Mouse (Mus musculus): ENCODE data around the gene Klf9.

Klf9 gene

DNA sequence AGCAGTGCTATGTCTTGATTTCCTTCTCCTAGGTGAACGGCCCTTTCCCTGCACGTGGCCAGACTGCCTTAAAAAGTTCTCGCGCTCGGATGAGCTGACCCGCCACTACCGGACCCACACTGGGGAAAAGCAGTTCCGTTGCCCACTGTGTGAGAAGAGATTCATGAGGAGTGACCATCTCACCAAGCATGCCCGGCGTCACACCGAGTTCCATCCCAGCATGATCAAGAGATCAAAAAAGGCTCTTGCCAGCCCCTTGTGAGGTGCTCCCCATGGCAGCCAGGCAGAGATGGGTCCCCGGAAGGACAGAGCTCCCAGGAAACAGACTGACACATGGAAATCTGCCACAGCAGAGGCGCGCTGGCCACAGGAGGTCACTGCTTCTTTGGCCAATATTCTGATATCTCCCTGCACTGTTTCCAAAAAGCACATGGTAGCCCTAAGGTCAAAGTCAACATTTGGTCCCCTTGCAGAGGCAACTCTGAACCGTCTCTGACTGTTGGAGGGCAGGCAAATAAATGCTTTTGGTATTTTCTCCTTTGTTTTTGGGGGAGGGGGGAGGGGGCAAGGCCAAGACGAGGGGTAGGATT is 23.7 kb downstream of the Klf9 start:
- DNase-seq = no peak

DNA sequence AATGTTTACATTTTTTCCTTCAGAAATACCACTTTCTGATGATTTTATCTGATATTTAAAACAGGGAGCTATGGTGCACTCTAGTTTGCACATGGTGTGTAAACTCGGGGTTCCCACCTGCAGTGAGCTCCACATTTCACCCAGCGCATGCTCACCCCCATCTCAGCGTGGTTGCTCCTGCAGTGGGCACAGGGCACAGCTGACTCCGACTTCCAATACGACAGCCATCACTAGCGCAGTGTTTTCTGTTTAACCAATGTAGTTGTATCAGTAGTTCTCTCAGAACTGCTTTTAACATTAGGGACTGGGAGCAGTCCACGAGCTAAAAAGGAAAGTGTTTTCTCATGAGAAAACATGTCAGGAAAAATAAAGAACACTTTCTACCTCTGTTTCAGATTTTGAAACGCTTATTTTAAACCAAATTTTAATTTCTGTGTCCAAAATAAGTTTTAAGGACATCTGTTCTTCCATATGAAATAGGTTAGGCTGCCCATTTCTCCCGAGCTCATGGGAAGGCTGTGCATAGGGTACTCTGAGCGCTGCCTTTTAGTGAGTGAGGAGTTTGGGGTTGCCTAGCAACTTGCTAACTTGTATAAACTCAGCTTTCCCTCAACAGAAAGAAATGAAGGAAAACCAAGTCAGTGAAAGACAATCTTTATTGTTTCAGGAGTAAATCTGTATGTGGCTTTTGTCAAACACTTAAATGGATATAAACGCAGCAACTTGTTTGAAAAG is 25.7 kb downstream of the Klf9 start:
- no peak for DNase-seq

DNA sequence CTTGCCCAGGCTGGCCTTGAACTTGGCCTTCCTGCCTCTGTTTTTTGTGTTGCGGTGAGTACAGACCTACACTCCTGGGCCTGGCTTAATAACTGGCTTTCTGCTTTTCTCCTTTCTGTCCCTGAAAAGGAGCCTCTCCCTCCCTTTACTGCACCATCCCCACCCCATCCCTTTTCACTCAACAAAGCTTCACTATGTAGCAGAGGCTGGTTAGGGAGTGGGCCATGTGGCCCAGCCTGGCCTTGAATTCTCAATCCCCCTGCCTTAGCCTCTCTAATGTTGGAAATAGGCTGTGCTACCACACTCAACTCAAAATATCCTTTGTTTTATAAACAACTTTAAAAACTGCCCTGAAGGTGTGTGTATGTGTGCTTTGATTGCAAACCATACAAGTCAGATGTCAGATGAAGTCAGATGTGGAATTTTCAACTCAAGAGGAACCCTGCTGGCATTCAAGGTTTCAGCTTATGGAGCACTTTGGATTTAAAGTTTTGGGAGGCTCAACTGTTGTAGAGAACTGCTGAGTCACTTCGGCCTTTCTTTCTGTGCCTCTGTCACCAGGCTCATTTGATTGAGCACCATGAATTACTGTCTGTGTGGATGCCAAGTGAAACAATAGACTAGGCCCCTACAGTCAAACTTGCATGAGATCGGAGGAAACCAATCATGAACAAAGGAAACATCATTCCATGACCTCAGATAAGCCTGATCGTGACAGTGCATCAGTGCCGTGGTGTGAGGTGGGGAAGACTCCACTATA is 28.1 kb downstream of the Klf9 start:
- no peak for DNase-seq

DNA sequence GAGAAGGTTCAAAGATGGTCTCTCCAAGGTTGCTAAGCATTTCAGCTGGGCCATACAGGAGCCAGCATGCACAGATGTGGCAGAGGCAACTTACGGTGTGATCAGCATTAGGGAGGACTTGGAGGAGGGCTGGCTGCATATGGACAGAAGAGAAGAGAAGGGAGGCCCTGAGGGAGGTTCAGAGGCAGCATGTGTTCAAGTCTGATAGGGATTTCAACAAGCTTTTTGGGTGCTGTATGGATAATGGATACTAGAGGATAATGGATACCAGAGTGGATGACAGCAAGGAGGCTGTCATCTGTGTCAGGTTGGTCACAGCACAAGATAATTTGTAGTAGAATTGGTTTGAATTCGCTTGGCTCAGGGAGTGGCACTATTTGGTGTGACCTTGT is 28.6 kb downstream of the Klf9 start:
- no peak for DNase-seq

DNA sequence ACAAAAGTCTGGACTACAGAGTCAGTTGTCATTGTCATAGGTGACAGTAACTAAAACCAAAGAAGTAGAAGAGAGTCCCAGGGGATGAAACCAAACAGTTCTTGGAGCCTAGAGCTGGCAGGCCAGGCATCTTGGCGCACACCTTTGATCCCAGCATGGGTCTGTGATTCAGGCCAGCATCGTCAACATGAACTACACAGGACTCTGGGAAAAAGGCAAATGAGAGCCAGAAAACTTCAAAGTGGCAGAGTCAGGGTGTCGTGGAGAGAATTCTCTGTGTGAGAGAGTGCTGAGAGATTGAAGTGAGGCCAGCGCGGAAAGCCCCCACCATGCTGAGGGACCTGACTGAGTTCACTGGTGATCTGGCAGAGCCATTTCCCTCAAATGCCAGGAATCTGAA is 29.4 kb downstream of the Klf9 start:
- no peak for DNase-seq

DNA sequence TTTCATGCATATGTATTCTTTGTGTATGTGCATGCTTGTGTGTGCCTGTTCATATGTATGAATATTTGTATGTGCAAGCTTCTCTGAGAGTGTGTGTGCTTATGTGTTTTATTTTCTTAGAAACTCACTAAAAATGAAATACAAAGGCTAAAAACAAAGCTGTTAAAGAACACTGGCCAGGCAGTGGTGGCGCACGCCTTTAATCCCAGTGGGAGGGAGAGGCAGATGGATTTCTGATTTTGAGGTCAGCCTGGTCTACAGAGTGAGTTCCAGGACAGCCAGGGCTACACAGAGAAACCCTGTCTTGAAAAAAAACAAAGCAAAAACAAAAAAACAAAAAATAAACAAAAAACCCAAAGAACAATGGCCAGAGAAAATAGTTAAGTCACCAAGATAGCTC is 30.1 kb downstream of the Klf9 start:
- no peak for DNase-seq

DNA sequence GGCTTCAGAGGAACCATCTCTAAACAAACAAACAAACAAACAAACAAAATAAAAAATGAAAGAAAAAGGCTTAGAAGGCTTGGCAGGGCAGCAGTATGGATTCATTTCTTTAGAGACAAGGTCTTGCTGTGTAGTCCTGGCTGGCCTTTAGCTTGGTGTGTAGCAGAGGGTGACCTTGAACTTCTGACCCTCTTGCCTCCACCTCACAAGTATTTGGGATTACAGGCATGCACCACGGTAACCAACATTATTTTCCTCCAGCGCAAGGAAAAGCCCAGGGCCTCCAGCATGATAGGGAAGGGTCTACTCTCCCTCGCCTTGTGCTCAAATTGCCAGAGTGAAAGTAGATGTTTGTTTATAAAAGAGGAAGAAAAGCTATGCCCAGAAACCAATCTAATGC is 34.1 kb downstream of the Klf9 start:
- DNase-seq = no peak

DNA sequence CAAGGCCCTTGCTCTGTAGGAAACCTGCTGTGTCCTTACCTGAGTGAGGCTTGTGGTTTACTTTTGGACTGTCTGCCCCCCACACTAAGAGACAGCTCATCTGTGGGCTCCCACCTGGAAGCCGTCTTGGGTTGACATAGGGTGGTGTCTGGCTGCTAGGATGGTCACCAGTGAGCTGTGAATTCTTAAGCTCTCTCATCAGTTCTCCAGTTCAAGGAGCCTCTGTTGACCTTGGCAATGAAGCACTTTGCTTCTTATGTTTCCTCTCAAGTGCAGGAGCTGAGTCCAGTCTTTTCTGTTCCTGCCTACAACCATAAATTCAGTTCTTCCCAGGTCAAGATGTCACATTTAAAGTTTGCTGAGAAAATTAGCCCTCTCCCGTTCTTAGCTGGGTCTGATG is 34.5 kb downstream of the Klf9 start:
- DNase-seq = no peak

DNA sequence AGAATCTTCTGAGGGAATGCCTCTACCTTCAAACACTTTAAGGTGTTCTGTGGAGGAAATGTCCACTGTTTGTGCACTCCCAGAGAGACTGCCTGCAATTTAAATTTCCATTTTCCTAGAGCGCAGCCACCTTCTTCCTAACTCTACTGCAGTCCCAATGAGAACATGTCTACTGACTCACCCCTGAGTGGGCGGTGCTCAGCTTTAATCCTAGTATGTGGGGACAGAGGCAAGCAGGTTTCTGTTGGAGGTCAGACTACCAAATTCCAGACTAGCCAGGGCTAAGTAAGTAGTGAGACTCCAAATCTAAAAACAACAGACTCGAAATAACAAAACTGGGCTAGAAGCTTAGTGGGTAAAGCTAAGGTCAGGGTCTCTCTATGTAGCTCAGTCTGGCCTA is 37.5 kb downstream of the Klf9 start:
- no peak for DNase-seq

DNA sequence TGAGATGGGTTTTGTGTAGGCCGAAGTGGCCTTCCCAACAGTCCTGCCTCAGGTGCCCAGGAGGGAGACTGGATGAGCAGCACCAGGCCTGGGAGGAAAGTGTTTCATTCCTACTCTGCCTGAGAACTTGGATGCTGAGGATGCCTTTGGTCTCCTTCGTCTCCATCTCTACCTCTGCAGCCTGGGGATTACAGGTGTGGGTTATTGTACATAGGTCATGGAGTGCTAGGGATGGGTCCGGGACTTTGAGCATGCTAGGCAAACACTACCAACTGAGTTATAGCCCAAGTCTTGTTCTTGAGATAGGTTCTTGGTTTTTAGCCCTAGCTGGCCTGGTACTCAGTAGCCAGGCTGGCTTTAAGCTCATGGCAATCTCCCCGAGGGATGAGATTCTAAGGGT is 42.5 kb downstream of the Klf9 start:
- no peak for DNase-seq

DNA sequence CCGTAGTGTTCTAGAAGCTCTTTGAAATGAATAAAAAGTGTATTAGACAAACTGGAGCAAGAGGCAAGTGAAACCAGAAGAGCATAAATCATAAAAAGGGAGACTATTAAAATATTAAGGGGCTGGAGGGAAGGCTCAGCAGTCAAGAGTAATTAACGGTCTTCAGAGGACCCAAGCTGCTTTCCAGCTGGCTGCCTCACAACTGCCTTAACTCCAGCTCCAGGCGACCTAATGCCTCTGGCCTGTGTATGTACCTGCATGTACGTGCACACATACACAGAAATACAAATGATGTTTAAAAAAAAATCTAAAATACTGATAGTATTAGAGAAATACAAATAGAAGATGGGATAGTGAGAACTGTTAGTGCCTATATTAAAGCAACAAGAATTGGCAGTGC is 43.0 kb downstream of the Klf9 start:
- DNase-seq = no peak

DNA sequence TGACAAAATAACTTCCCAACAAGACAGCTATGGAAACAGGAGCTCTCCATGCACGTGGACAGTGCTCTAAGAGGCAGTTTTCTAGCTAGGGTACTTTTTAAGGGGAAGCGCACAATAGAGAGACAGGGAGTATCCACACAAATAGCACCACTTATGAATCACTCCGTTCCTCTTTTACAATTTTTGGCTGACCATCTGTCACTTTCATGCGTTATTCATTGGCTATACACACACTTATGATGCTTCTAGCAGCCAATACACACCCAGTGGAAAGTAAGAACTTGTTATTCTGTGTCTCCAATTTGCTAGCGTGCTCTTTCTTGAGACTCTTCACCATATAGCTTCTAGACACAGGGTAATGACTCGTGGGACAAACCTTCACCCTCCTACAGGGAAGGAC is 46.7 kb downstream of the Klf9 start:
- no peak for DNase-seq

DNA sequence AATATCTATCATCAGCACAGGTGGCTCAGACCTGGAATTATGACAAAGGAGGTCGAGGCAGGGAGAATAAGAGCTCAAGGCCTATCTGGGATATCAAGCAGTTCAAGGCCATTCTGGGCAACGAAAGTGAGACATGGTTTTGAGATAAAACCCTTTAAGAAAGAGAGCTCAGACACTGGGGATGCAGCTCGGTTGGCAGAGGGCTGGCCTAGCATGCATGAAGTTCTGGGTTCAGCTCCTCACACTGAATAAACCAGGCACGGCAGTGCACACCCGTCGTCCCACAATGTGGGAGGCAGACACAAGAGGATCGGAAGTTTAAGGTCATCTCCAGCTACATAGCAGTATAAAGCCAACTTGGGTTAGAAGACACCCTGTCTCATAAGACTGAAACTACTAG is 48.0 kb downstream of the Klf9 start:
- no peak for DNase-seq

DNA sequence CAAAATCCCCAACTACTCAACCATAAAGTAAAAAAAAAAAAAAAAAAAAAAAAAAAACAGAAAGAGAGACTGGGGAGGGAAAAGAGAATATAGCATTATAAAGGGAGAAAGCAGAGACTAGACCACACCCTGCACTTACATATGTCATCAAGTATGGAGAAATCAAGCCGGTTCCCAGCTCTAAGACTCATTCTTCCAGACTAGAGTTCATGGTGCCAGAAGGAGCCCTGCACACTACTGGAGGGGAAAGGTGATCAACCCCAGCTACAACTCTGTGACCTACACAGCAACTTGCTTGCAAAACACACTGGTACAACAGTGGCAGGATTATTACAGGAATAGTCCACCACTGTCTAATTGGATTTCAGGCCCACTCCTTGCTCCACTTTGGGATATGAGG is 48.7 kb downstream of the Klf9 start:
- no peak for DNase-seq

DNA sequence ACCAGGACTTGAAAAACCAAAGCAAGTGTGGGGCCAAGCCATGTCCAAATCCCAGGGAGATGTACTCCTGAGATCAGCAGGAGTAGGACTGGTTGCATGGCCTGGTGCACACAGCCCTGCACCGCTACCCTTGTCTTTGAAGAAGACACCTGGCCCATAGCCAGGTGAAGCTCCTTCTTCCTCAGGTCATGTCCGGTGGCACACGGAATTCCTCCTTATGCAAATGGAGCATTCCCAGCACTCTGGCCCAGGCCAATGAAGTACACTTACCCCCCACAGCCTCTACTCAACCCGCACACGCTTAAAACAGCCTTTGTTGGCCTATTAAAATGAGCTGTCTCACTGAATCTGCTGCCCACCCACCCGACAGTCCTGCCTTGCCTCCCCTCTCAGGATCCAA is 50.5 kb downstream of the Klf9 start:
- DNase-seq = no peak

DNA sequence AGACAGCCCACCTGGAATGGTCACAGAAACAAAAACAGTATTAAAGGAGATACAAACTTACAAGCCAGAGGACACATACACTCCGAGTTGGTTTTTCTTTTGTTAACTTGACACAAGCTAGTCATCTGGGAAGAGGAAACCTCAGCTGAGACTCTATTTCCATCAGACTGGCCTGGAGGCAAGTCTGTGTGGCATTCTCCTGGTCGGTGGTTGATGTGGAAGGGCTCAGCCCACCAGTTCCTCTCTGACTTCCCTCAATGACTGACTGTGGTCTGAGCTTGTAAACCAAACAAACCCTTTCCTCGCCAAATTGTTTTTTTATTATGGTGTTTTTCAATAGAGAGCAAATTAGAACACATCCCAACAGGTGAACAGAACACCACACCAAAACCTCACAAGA is 52.0 kb downstream of the Klf9 start:
- DNase-seq = no peak

DNA sequence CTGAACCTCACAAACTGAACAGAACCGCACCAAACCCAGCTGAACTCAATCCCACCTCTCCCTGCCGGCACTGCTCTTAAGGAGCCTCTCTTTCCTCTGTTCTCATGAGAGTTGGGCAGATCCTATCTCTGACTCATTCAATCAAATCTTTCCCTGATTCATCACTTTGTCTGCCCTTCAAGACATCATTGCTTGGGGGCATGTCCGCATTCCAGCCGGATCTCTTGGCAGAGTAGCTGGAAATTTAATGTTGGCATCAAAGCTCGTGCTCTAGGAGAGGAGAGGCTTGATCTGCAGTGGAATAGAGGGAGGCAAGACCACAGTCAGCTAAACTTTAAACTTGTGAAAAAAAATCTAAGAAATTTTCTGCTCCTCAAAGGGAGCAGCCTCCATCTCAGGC is 61.1 kb downstream of the Klf9 start:
- no peak for DNase-seq

DNA sequence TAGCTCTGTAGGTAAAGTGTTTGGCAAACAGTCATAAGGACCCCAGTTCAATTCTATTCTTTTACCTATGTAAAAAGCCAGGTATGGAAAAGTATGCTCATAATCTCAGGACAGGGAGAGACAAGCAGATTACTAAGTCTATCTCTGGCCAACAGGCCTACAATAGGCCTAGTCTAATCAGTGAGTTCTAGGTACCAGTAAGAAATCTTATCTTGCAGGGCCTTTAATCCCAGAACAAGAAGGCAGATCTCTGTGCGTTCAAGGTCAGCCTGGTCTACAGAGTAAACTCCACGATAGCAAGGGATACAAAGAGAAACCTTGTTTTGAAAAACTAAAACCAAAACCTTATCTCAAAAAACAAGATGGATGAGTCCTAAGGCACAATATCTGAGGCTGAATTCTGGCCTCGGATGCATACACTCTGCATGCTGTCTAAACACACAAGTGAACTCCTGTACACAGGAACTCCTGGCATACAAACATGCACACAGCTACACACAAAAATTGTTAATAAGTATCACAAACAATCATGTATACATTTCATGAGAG is 62.6 kb downstream of the Klf9 start:
- DNase-seq = no peak

DNA sequence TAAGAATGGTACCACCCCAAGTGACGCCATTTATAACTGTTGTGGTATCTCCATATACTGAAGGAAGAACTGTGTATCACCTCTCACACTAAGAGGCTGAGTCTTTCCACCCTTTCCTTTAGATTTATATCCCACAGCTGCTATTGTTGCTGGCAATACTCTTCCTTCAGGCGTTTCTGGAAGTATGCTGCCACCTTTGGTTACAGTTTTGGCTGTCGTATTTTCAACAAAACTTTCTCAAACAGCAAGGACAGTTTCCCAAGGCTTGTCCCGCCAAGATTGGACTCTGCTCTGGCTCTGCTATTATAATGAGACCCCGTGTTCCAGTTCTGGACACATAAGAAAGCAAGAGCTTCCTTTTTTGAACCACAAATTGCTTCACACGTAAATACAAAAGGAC is 70.3 kb downstream of the Klf9 start:
- DNase-seq = no peak

DNA sequence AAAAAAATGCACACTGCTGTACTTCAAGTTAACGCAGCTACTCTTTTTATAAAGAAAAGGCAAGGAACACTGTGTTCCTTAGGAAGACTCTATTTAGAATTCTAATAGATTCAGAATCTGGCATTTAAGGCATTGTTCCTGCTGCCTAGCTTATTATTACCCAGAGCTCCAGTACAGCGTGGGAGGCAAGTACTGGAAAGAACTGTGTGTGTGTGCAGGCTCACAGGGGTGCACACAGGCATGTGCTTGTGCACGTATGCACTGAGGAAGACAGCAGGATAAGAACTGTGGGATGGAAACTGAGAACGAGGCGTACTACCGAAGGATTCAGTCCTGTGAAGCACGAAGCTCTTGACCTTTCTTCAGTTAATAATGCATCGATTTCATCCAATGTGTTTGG is 73.3 kb downstream of the Klf9 start:
- peak; percentile 6 for DNase-seq

All from kidney, adult 8-10 months (tissue).